Mouse (Mus musculus) midbrain, embryonic 16.5 days (tissue): ENCODE data around the gene Hipk2. TPM values are rescaled to one million over a fixed set of nuclear protein-coding genes. Genes with fewer than 3 reads are reported as not detected.
"Not testable (repeated sequence)": the region's sequence is repeated elsewhere in the genome, so short reads cannot be mapped to it uniquely, and the experiment has no call there.

ENCODE experiments used
- ATAC-seq: fragments of 200-750 bp; cut with Nextera tagmentation; 2 replicates; pipeline ENCODE4 v1.8.0; 2017; ENCODE audit warnings: moderate TSS enrichment
- H3K27ac ChIP-seq: fragments of 300-500 bp; sonication (generic); 2 replicates; pipeline ENCODE4 v1.5.1; 2014; ENCODE audit warnings: mild to moderate bottlenecking, low read length, mixed read lengths
- H3K27me3 ChIP-seq: fragments of 300-500 bp; sonication (generic); 2 replicates; pipeline ENCODE4 v1.6.1; 2014; ENCODE audit warnings: low read depth, low read length, mixed read lengths; ENCODE audit not compliant: control insufficient read depth, insufficient read depth
- H3K36me3 ChIP-seq: fragments of 300-500 bp; sonication (generic); 2 replicates; pipeline ENCODE4 v1.6.1; 2014; ENCODE audit warnings: mild to moderate bottlenecking, low read length, moderate library complexity, mixed read lengths; ENCODE audit not compliant: control insufficient read depth, insufficient read depth
- H3K4me1 ChIP-seq: fragments of 300-500 bp; sonication (generic); 2 replicates; pipeline ENCODE4 v1.6.1; 2014; ENCODE audit warnings: mild to moderate bottlenecking, low read length, mixed read lengths; ENCODE audit not compliant: control insufficient read depth, insufficient read depth
- H3K4me2 ChIP-seq: fragments of 300-500 bp; sonication (generic); 2 replicates; pipeline ENCODE4 v1.6.1; 2014; ENCODE audit warnings: mild to moderate bottlenecking, low read length, mixed read lengths
- H3K4me3 ChIP-seq: fragments of 300-500 bp; sonication (generic); 2 replicates; pipeline ENCODE4 v1.5.1; 2014; ENCODE audit warnings: low read depth, mild to moderate bottlenecking, low read length, moderate library complexity, mixed read lengths
- H3K9ac ChIP-seq: fragments of 300-500 bp; sonication (generic); 2 replicates; pipeline ENCODE4 v1.6.1; 2014; ENCODE audit warnings: low read depth, low read length, mixed read lengths
- H3K9me3 ChIP-seq: fragments of 300-500 bp; sonication (generic); replicated peaks from 2 replicates; pipeline ENCODE4 v1.6.1; 2014; ENCODE audit warnings: mild to moderate bottlenecking, low read length, mixed read lengths; ENCODE audit not compliant: control insufficient read depth, poor library complexity, severe bottlenecking
- WGBS: fragments of 180-500 bp; shearing (Covaris S2); extraction: QIAGEN DNeasy Blood & Tissue Kit; methylation state at CpG from one replicate; pipeline ENCODE4 v1.1.7; 2014; 5-methylcytosine and 5-hydroxymethylcytosine counted together
- polyA plus RNA-seq: library from polyadenylated mRNA; unstranded; fragments of >200 nt; fragmentation: Nextera tagmentation; extraction: Ambion mirVana; gene quantifications from 2 replicates; pipeline ENCODE4 v1.2.1, GENCODE M21; 2015

The Hipk2 gene
- polyA plus RNA-seq, 1 experiment from 2014 or later: 32.7 TPM

GRCm38 (mm10) chr6:38676217-38676616 is 199.7 kb downstream of the Hipk2 start:
- Histone ChIP-seq H3K4me3 (no peak overlapping the region), H3K9ac (no peak overlapping the region), H3K4me1 (no peaks in the 10 kb centered on the region), H3K4me2 (no peak overlapping the region), H3K36me3 (peaks cover 3% of the 10 kb centered on the region; the same call in 1 of the 2 replicates), H3K27ac (no peak overlapping the region), H3K27me3 (no peaks in the 10 kb centered on the region), H3K9me3 (no peaks in the 10 kb centered on the region)
- ATAC-seq: no peak
- 94% methylated on average over 6 of the region's 6 CpGs for WGBS

DNA sequence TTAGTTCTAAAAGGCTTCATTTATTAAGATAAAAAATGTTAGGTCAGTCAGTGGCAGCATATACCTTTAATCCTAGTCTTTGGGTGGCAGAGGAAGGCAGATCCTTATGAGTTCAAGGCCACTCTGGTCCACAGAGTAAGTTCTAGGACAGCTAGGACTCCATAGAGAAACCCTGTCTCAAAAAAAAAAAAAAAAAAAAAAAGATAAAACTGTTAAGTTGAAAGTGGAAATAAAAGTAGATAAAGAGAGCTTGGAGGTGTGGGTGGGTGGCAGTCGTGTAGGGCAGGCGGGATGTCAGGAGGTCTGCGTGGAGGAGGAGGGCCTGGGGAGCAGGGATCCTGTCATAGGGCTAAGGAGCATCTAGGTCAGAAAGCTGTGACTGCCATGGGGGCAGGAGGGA is 204.0 kb downstream of the Hipk2 start:
- WGBS: 91% methylated on average over 3 of the region's 3 CpGs
- no peaks in the 10 kb centered on the region for H3K27me3 ChIP-seq
- no peaks in the 10 kb centered on the region for H3K9me3 ChIP-seq
- H3K4me1 ChIP-seq: no peaks in the 10 kb centered on the region
- no peak overlapping the region for H3K9ac ChIP-seq
- no peaks in the 10 kb centered on the region; the same call in 1 of the 2 replicates for H3K36me3 ChIP-seq
- no peak overlapping the region for H3K27ac ChIP-seq
- no peak overlapping the region for H3K4me2 ChIP-seq
- no peak for ATAC-seq
- no peak overlapping the region for H3K4me3 ChIP-seq

GRCm38 (mm10) chr6:38671270-38671669 is 204.7 kb downstream of the Hipk2 start:
- no peaks in the 10 kb centered on the region for H3K4me1 ChIP-seq
- 79% methylated on average over 7 of the region's 7 CpGs for WGBS
- H3K4me3 ChIP-seq: no peak overlapping the region
- no peaks in the 10 kb centered on the region for H3K27me3 ChIP-seq
- ATAC-seq: no peak
- H3K27ac ChIP-seq: no peak overlapping the region
- H3K9ac ChIP-seq: no peak overlapping the region
- no peaks in the 10 kb centered on the region; the same call in 1 of the 2 replicates for H3K36me3 ChIP-seq
- H3K4me2 ChIP-seq: no peak overlapping the region
- H3K9me3 ChIP-seq: no peaks in the 10 kb centered on the region

GRCm38 (mm10) chr6:38670488-38670887 is 205.5 kb downstream of the Hipk2 start:
- not testable (repeated sequence) for H3K4me1 ChIP-seq, ATAC-seq, H3K9me3 ChIP-seq, H3K27me3 ChIP-seq, H3K36me3 ChIP-seq, H3K9ac ChIP-seq, H3K27ac ChIP-seq, H3K4me2 ChIP-seq, H3K4me3 ChIP-seq
- WGBS: 60% methylated on average over 1 of the region's 1 CpGs

DNA sequence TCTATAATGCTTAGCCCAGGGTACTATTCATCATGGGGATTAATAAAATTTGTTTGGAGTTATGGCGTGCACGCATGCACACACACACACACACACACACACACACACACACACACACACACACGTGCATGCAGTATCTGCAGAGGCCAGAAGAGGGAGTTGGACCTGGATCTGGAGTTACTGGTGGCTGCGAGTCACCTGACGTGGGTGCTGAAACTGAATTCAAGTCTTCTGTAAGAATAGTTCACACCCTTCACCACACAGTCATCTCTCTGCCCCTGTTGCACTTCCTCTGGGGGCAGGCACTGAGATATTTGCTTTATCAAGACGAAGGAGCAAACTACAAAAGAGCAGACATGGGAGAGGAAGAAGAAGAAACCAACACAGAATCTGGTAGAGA is 206.4 kb downstream of the Hipk2 start:
- Histone ChIP-seq H3K9me3 (no peaks in the 10 kb centered on the region), H3K36me3 (no peaks in the 10 kb centered on the region; the same call in 1 of the 2 replicates), H3K4me2 (no peak overlapping the region), H3K4me1 (no peaks in the 10 kb centered on the region), H3K27me3 (no peaks in the 10 kb centered on the region), H3K4me3 (no peak overlapping the region), H3K9ac (no peak overlapping the region), H3K27ac (no peak overlapping the region)
- ATAC-seq: no peak
- 67% methylated on average over 6 of the region's 6 CpGs for WGBS

DNA sequence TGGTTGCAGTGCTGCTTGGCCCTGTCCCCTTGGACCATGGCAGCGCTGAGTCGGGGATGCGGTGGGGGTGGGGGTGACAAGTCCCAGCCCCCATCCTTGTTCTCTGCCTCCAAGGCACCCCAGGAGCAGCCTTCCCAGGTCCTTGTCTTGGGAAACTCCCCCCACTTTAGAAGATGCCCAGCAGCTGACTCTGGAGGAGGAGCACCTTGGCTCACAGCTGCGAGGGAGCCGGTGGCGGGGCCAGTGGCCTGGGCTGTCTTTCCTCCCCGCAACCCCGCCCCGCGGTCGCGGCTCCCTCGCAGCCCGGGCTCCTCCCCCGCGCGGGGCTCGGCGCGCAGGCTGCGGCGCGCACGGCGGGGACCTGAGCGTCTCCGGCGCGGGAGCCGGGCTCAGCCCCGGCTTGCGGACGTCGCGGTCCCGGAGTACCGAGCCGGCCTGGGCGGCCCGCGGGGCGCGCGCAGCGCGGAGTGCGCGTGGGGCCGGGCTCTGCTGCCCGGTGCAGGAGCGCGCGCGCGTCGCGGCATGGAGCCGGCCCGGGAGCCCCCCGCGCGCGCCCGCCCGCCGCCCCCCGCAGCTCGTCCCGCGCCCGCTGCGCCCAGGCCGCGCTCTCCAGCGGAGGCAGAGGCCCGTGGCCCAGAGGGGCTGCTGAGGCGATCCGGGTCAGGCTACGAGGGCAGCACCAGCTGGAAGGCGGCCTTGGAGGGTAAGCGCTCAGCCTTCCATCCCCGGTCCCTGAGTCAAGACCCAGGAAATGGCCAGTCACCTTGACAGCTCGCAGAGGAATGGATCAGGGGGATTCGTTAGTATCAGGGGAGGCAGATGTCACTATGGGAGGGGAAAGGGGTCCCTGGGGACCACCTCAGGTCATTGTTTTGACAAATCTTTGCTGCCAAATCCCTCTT is 213.0 kb downstream of the Hipk2 start, which contains the start of gene Clec2l:
Gene Clec2l, plus strand, starts transcription at position 356 of the 902 bp plus-strand sequence.
- Histone ChIP-seq H3K27ac (peak within 1 kb of the TSS; percentile 71), H3K9ac (peak within 1 kb of the TSS; percentile 74), H3K9me3 (no peaks in the 10 kb centered on the region), H3K36me3 (no peaks in the 10 kb centered on the region), H3K27me3 (no peaks in the 10 kb centered on the region), H3K4me1 (peaks cover 8% of the 10 kb centered on the region), H3K4me3 (peak within 1 kb of the TSS; percentile 57), H3K4me2 (peak within 1 kb of the TSS; percentile 63)
- peak; percentile 91 for ATAC-seq
- WGBS: 0% methylated on average over 40 of the region's 84 CpGs

- no peak overlapping the region for H3K9ac ChIP-seq
- WGBS: 13% methylated on average over 4 of the region's 4 CpGs
- H3K36me3 ChIP-seq: no peaks in the 10 kb centered on the region
- no peak for ATAC-seq
- no peak overlapping the region for H3K27ac ChIP-seq
- H3K9me3 ChIP-seq: no peaks in the 10 kb centered on the region
- H3K4me1 ChIP-seq: peaks cover 8% of the 10 kb centered on the region
- no peaks in the 10 kb centered on the region for H3K27me3 ChIP-seq
- no peak overlapping the region for H3K4me2 ChIP-seq
- no peak overlapping the region for H3K4me3 ChIP-seq
Measured at GRCm38 (mm10) chr6:38661626-38662025, 214.3 kb downstream of the Hipk2 start.

DNA sequence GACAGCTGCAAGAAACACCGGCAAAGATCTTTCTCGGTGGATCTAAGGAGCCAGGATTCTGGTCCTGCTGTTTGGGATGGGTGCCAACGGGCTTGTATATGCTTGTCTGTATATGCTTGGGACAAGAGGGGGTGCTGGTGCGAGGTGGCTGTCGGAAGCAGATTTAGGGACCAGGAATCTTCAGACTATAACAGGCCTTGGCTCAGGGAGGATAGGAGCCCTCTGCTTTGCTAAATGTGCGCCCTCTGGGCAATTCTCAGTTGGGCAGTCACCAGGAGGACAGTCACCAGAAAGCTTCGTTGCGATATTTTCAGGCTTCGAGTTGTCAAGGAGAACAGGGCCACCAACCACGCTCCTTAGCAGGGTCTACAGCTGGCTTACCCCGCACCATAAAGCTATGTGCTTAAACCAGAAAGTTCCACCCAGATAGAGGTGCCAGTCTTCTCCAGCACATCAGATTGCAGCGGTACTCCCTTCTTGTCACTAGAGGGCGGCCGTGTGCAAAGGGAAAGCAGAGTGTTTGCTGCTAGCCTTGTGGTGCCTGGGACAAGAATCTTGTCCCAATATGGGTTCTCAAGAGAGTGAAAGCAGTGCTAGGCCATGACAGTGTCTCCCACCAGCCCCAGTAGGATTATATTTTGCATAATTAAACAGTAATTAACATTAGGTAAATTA is 225.6 kb downstream of the Hipk2 start:
- Histone ChIP-seq H3K4me1 (no peaks in the 10 kb centered on the region), H3K4me2 (no peak overlapping the region), H3K27me3 (no peaks in the 10 kb centered on the region), H3K4me3 (no peak overlapping the region), H3K9ac (no peak overlapping the region), H3K36me3 (no peaks in the 10 kb centered on the region), H3K9me3 (no peaks in the 10 kb centered on the region), H3K27ac (no peak overlapping the region)
- WGBS: 43% methylated on average over 14 of the region's 14 CpGs
- peak; percentile 76 for ATAC-seq

DNA sequence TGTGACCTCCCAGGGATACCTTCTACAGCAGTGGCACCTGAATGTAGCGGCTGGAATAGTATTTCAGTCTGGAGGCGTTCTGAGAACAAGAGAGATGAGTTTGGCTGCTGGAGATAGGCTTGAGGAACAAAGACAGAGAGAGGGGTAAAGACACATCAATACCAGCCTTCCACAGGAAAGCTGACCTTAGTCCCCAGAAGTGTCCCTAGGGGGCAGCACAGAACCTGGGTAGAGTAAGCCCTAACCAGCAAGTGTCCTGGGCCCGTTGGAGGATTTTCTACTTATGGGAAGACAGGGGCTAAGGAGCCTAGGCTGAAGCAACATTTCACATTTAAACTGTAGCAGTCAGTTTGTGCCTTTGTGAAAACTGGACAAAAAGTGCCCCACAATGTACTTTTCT is 226.4 kb downstream of the Hipk2 start:
- Histone ChIP-seq H3K4me1 (no peaks in the 10 kb centered on the region), H3K4me3 (no peak overlapping the region)
- 66% methylated on average over 3 of the region's 3 CpGs for WGBS

More for the DNA sequence above, 226.4 kb downstream of the Hipk2 start:
- no peak overlapping the region for H3K9ac ChIP-seq
- no peak for ATAC-seq
- no peaks in the 10 kb centered on the region for H3K27me3 ChIP-seq
- no peaks in the 10 kb centered on the region for H3K36me3 ChIP-seq
- H3K27ac ChIP-seq: no peak overlapping the region
- no peaks in the 10 kb centered on the region for H3K9me3 ChIP-seq
- H3K4me2 ChIP-seq: no peak overlapping the region
